Mouse (Mus musculus): ENCODE data around the gene Mmp20. TPM values are rescaled to one million over a fixed set of nuclear protein-coding genes. Genes with fewer than 3 reads are reported as not detected.

Mmp20 gene
- total and polyA plus RNA-seq, 3 experiments, result not detected

- Histone ChIP-seq H3K4me1 (ENCODE audit: control insufficient read depth in 1 of 2, insufficient read depth in 2 of 2, low read length in 2 of 2) (no peaks in the 10 kb centered on the region), H3K79me2 (ENCODE audit: control insufficient read depth, insufficient read depth, low read length, poor library complexity) (no peaks in the 10 kb centered on the region), H3K27me3 (ENCODE audit: control insufficient read depth in 1 of 2, insufficient read depth in 2 of 2, low read length in 2 of 2) (peaks cover 3 to 4% of the 10 kb centered on the region in 2 experiments; a peak in 2 of 4 replicates), H3K4me3 (ENCODE audit: control insufficient read depth in 1 of 2, insufficient read depth in 1 of 2, low read depth in 2 of 2, low read length in 2 of 2) (no peak overlapping the region), H3K27ac (ENCODE audit: control insufficient read depth, low read depth, low read length) (no peak overlapping the region), H3K9me3 (replicated peaks; ENCODE audit: insufficient read depth, low read length) (no peaks in the 10 kb centered on the region), H3K9ac (ENCODE audit: control insufficient read depth, low read depth, low read length, poor library complexity, severe bottlenecking) (no peak overlapping the region), H3K36me3 (ENCODE audit: control insufficient read depth in 1 of 2, insufficient read depth in 2 of 2, low read length in 2 of 2) (no peaks in the 10 kb centered on the region)
- TF ChIP-seq SIN3A (IDR thresholded peaks at IDR 0.05; ENCODE audit: low read length) (peak; percentile 32; the same call in 1 of the 2 replicates), CTCF (IDR thresholded peaks at IDR 0.05 in 2 of 3, conservative IDR thresholded peaks at IDR 0.05 in 1 of 3; ENCODE audit: control insufficient read depth in 1 of 3, insufficient read depth in 1 of 3, low read depth in 2 of 3, low read length in 3 of 3, poor library complexity in 1 of 3, severe bottlenecking in 1 of 3) (peak; percentile 24 to 92 (median 64); a peak in 5 of 6 replicates), SMC3 (IDR thresholded peaks at IDR 0.05; ENCODE audit: low read depth, low read length) (peak; percentile 98), ZC3H11A (IDR thresholded peaks at IDR 0.05; ENCODE audit: low read depth, low read length) (peak; percentile 99), RAD21 (IDR thresholded peaks at IDR 0.05; ENCODE audit: low read depth, low read length) (peak; percentile 97), MAX (IDR thresholded peaks at IDR 0.05; ENCODE audit: low read length) (no peak), BHLHE40 (IDR thresholded peaks at IDR 0.05; ENCODE audit: borderline replicate concordance, low read depth, low read length) (no peak), POLR2A (IDR thresholded peaks at IDR 0.05; ENCODE audit: control insufficient read depth in 1 of 2, insufficient read depth in 1 of 2, low read depth in 1 of 2, low read length in 2 of 2, poor library complexity in 1 of 2) (no peak), POLR2AphosphoS5 (IDR thresholded peaks at IDR 0.05; ENCODE audit: borderline replicate concordance, low read depth, low read length) (no peak), ZNF384 (IDR thresholded peaks at IDR 0.05; ENCODE audit: low read depth, low read length) (0 out of 2 replicates have a peak, but pooled peaks have one; percentile 8)
- DNase-seq (ENCODE audit: low read depth, low spot score), result peak; percentile 87
These were observed 86.3 kb downstream of the Mmp20 start for GRCm38 (mm10) chr9:7714062-7714907.

DNA sequence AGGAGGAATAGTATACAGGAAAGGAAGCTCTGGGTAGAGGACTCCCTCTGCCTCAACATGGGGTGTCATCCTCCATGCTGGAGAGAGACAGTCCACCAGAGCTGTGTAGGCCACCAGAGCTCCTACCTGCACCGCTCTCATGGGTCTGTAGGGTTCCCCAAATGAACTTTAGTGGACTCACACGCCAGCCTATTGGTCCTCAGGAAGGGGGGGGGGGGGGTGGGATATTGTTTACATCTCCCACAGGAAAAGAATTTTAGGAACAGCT lies 86.8 kb downstream of the Mmp20 start:
- no peak for DNase-seq (ENCODE audit: low read depth, low spot score)
- H3K36me3 ChIP-seq (ENCODE audit: control insufficient read depth in 1 of 2, insufficient read depth in 2 of 2, low read length in 2 of 2), result no peaks in the 10 kb centered on the region
- TF ChIP-seq POLR2A (IDR thresholded peaks at IDR 0.05; ENCODE audit: control insufficient read depth in 1 of 2, insufficient read depth in 1 of 2, low read depth in 1 of 2, low read length in 2 of 2, poor library complexity in 1 of 2), result no peak
- no peaks in the 10 kb centered on the region for H3K4me1 ChIP-seq (ENCODE audit: control insufficient read depth in 1 of 2, insufficient read depth in 2 of 2, low read length in 2 of 2)
- H3K27ac ChIP-seq (ENCODE audit: control insufficient read depth, low read depth, low read length), result no peak overlapping the region
- H3K27me3 ChIP-seq (ENCODE audit: control insufficient read depth in 1 of 2, insufficient read depth in 2 of 2, low read length in 2 of 2), result peaks cover 3 to 4% of the 10 kb centered on the region in 2 experiments; a peak in 2 of 4 replicates
- H3K9ac ChIP-seq (ENCODE audit: control insufficient read depth, low read depth, low read length, poor library complexity, severe bottlenecking), result no peak overlapping the region
- H3K4me3 ChIP-seq (ENCODE audit: control insufficient read depth in 1 of 2, insufficient read depth in 1 of 2, low read depth in 2 of 2, low read length in 2 of 2), result no peak overlapping the region
- H3K79me2 ChIP-seq (ENCODE audit: control insufficient read depth, insufficient read depth, low read length, poor library complexity), result no peaks in the 10 kb centered on the region
- H3K9me3 ChIP-seq (replicated peaks; ENCODE audit: insufficient read depth, low read length), result no peaks in the 10 kb centered on the region

GRCm38 (mm10) chr9:7721543-7721942 lies 93.5 kb downstream of the Mmp20 start:
- H3K4me1 ChIP-seq (ENCODE audit: control insufficient read depth in 1 of 2, insufficient read depth in 2 of 2, low read length in 2 of 2), result no peaks in the 10 kb centered on the region
- TF ChIP-seq ELF1 (IDR thresholded peaks at IDR 0.05; ENCODE audit: low read depth, low read length) (no peak), EP300 (IDR thresholded peaks at IDR 0.05; ENCODE audit: low read depth in 1 of 2, low read length in 2 of 2) (no peak)
- H3K9me3 ChIP-seq (replicated peaks; ENCODE audit: insufficient read depth, low read length), result no peaks in the 10 kb centered on the region
- no peak overlapping the region for H3K9ac ChIP-seq (ENCODE audit: control insufficient read depth, low read depth, low read length, poor library complexity, severe bottlenecking)
- no peak overlapping the region for H3K27ac ChIP-seq (ENCODE audit: control insufficient read depth, low read depth, low read length)
- DNase-seq (ENCODE audit: low read depth, low spot score), result no peak
- no peaks in the 10 kb centered on the region for H3K36me3 ChIP-seq (ENCODE audit: control insufficient read depth in 1 of 2, insufficient read depth in 2 of 2, low read length in 2 of 2)
- H3K4me3 ChIP-seq (ENCODE audit: control insufficient read depth in 1 of 2, insufficient read depth in 1 of 2, low read depth in 2 of 2, low read length in 2 of 2), result no peak overlapping the region
- H3K27me3 ChIP-seq (ENCODE audit: control insufficient read depth in 1 of 2, insufficient read depth in 2 of 2, low read length in 2 of 2), result peaks cover 0 to 10% of the 10 kb centered on the region in 2 experiments; a peak in 3 of 4 replicates
- no peaks in the 10 kb centered on the region for H3K79me2 ChIP-seq (ENCODE audit: control insufficient read depth, insufficient read depth, low read length, poor library complexity)

Other genes starting within 250 kb of the Mmp20 start
- not detected in 2 replicates for gene Mmp1b, start 240.2 kb upstream of the Mmp20 start, total RNA-seq (2012; rRNA removed)
- not detected for gene Mmp1b, start 240.2 kb upstream of the Mmp20 start, polyA plus RNA-seq (2012; ENCODE audit: insufficient read depth in 1 of 2, insufficient read length in 2 of 2, low read depth in 1 of 2, low replicate concordance in 2 of 2, missing spikeins in 1 of 2)
- not detected in 2 replicates for gene Mmp3, start 182.4 kb upstream of the Mmp20 start, total RNA-seq (2012; rRNA removed)
- gene Mmp3, start 182.4 kb upstream of the Mmp20 start, polyA plus RNA-seq (2012; ENCODE audit: insufficient read depth in 1 of 2, insufficient read length in 2 of 2, low read depth in 1 of 2, low replicate concordance in 2 of 2, missing spikeins in 1 of 2), result not detected
- gene Mmp10, start 125.9 kb upstream of the Mmp20 start, total RNA-seq (2012; rRNA removed), result not detected in 2 replicates
- not detected for gene Mmp10, start 125.9 kb upstream of the Mmp20 start, polyA plus RNA-seq (2012; ENCODE audit: insufficient read depth in 1 of 2, insufficient read length in 2 of 2, low read depth in 1 of 2, low replicate concordance in 2 of 2, missing spikeins in 1 of 2)
- gene Mmp8, start 69.8 kb upstream of the Mmp20 start, total RNA-seq (2012; rRNA removed), result not detected in 2 replicates
- not detected for gene Mmp8, start 69.8 kb upstream of the Mmp20 start, polyA plus RNA-seq (2012; ENCODE audit: insufficient read depth in 1 of 2, insufficient read length in 2 of 2, low read depth in 1 of 2, low replicate concordance in 2 of 2, missing spikeins in 1 of 2)
- 0.27 TPM in 1 of 2 replicates, not detected in the other for gene Mmp27, start 56.8 kb upstream of the Mmp20 start, total RNA-seq (2012; rRNA removed)
- not detected for gene Mmp27, start 56.8 kb upstream of the Mmp20 start, polyA plus RNA-seq (2012; ENCODE audit: insufficient read depth in 1 of 2, insufficient read length in 2 of 2, low read depth in 1 of 2, low replicate concordance in 2 of 2, missing spikeins in 1 of 2)
- gene Mmp7, start 63.9 kb downstream of the Mmp20 start, total RNA-seq (2012; rRNA removed), result not detected in 2 replicates
- not detected for gene Mmp7, start 63.9 kb downstream of the Mmp20 start, polyA plus RNA-seq (2012; ENCODE audit: insufficient read depth in 1 of 2, insufficient read length in 2 of 2, low read depth in 1 of 2, low replicate concordance in 2 of 2, missing spikeins in 1 of 2)
- gene Tmem123, start 135.8 kb downstream of the Mmp20 start, total RNA-seq (2012; rRNA removed), result 40.1 and 43.5 TPM in 2 replicates
- gene Tmem123, start 135.8 kb downstream of the Mmp20 start, polyA plus RNA-seq (2012; ENCODE audit: insufficient read depth in 1 of 2, insufficient read length in 2 of 2, low read depth in 1 of 2, low replicate concordance in 2 of 2, missing spikeins in 1 of 2), result 10 to 100 TPM in 1 of 2 experiments, not detected in 1; 88.8 TPM
- gene Birc2, start 208.8 kb downstream of the Mmp20 start, total RNA-seq (2012; rRNA removed), result 29.6 TPM in 2 replicates
- gene Birc2, start 208.8 kb downstream of the Mmp20 start, polyA plus RNA-seq (2012; ENCODE audit: insufficient read depth in 1 of 2, insufficient read length in 2 of 2, low read depth in 1 of 2, low replicate concordance in 2 of 2, missing spikeins in 1 of 2), result 10 to 100 TPM in 1 of 2 experiments, not detected in 1; 33.0 TPM
- 11.6 and 15.9 TPM in 2 replicates for gene Birc3, start 245.0 kb downstream of the Mmp20 start, total RNA-seq (2012; rRNA removed)
- gene Birc3, start 245.0 kb downstream of the Mmp20 start, polyA plus RNA-seq (2012; ENCODE audit: insufficient read depth in 1 of 2, insufficient read length in 2 of 2, low read depth in 1 of 2, low replicate concordance in 2 of 2, missing spikeins in 1 of 2), result 10 to 100 TPM in 1 of 2 experiments, not detected in 1; 26.5 TPM

All from MEL (cell line).